Mouse (Mus musculus) common myeloid progenitor, adult 5-6 weeks (primary cell): ENCODE measurements around the gene Col8a1. TPM values are rescaled to one million over a fixed set of nuclear protein-coding genes. Genes with fewer than 3 reads are reported as not detected.

Experiments
- ATAC-seq: replicated peaks from 2 replicates; pipeline ENCODE4 v1.8.0; 2016; ENCODE audit warnings: low read depth, mild to moderate bottlenecking, moderate TSS enrichment, inconsistent platforms; ENCODE audit not compliant: poor library complexity, severe bottlenecking
- total RNA-seq: library from RNA; stranded (forward); fragments of 200-1000, 187-1606 nt; gene quantifications from 2 replicates; pipeline ENCODE4 v1.2.3, GENCODE M21; 2017

Col8a1 gene
- total RNA-seq, 1 experiment from 2014 or later, result not detected

DNA sequence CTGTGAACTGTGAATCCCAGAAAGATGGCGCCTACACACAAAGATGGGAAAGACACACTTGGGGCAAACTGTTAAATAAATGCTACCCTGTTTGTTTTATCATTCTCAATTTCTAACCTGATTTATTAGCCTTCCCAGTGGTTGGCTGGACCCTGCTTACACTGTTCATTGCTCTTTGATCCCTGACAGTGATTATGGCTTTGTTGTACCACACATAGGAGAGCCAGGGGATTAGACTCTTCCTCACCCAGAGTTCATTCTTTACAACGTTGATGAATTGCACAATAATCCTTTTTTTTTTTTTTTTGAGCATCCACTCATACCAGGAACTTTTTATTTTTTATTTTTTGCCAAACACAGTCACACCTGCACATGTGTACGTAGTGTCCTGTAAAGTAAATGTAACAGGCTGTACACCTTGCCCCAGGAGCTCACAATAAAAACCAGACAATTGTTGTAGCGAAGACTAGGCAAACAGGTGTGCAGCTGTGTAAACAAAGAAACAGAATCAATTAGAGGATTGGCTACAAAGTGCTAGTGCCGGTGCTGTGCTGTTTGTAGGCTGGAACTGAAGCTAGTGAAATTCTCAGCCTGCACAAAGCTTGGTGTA lies 68.6 kb downstream of the Col8a1 start:
- no peak for ATAC-seq

GRCm38 (mm10) chr16:57672251-57672650 lies 82.3 kb downstream of the Col8a1 start:
- ATAC-seq, result no peak

DNA sequence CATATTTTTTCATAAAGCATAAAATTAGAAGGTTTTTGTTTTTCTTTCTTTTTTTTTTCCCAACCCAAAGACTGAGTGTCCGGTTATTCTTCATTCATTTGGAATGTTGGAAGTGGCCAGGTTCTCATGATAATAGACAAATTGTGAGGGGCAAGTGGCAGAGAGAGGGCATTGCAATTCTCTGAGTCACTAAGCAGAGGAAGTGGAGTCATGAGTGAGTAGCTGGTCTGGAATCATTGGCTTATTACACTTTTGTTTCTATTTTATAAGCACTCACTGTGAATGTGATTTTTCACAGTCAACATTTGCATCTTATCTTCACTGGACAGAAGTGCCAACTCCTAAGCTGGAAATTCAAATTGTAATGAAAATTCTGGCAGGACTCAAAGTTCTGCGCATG lies 82.9 kb downstream of the Col8a1 start:
- no peak for ATAC-seq

DNA sequence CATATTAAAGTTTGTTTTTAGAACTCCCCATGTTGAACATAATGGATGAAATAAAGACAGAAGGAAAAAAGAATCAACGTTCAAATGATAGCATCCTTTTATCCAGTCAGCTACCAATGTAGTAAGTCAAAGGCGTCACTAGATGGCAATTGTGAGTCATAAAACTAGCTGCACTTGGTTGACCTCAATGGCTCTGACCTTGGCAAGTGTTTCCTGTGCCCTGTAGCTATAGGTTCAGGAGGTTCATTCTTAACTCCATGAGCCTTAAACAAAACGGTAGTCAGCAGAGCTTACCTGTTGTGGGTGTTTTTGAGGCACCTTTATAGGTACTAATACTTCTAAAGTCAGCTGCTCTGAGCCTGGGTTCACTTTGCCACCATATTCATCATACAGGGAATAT lies 85.2 kb downstream of the Col8a1 start:
- ATAC-seq, result peak; percentile 94

DNA sequence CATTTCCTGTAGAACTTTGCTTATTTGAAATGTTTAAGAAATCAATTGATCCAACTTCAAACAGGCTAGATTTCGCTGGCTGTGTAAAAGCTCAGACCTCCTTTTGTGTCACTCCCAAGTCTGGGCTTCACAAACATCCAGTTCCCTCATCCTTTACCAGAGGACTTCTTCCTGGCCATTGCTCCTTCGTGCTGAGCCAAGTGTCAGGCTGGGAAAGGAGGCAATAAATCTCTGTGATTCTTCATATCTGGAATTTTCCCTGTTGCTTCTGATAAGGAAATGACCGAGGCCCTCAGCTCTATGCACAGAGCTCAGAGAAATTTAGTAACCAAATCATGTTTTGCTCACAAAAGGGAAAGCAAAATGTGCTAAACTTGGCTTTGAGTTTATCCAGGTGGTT lies 91.9 kb downstream of the Col8a1 start:
- ATAC-seq, result no peak

GRCm38 (mm10) chr16:57649888-57650287 lies 104.6 kb downstream of the Col8a1 start:
- no peak for ATAC-seq

GRCm38 (mm10) chr16:57641346-57641885 lies 113.1 kb downstream of the Col8a1 start:
- no peak for ATAC-seq

DNA sequence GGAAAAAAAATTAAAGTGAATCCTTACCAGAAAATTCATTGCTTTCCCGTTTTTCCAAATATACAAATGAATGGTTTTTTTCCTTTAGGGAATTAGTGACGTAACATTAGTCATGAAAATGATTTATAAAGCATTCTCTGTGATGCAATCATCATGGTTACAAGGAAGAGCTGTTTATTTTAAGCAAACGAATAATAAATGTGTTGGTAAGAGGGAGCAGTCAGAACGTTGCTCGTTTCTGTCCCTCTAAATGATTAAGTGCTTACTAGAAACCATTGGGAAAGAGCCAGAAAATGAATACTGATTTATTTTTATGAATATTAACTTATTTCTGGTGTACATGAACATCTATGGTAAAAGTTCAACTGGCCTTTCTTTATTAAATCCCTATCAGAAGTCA lies 119.8 kb downstream of the Col8a1 start:
- ATAC-seq, result no peak

- ATAC-seq, result peak; percentile 99
Observed at GRCm38 (mm10) chr16:57634191-57634590, 120.3 kb downstream of the Col8a1 start.

- peak; percentile 73; the same call in 1 of the 2 replicates for ATAC-seq
Observed at GRCm38 (mm10) chr16:57611768-57612167, 142.8 kb downstream of the Col8a1 start.

DNA sequence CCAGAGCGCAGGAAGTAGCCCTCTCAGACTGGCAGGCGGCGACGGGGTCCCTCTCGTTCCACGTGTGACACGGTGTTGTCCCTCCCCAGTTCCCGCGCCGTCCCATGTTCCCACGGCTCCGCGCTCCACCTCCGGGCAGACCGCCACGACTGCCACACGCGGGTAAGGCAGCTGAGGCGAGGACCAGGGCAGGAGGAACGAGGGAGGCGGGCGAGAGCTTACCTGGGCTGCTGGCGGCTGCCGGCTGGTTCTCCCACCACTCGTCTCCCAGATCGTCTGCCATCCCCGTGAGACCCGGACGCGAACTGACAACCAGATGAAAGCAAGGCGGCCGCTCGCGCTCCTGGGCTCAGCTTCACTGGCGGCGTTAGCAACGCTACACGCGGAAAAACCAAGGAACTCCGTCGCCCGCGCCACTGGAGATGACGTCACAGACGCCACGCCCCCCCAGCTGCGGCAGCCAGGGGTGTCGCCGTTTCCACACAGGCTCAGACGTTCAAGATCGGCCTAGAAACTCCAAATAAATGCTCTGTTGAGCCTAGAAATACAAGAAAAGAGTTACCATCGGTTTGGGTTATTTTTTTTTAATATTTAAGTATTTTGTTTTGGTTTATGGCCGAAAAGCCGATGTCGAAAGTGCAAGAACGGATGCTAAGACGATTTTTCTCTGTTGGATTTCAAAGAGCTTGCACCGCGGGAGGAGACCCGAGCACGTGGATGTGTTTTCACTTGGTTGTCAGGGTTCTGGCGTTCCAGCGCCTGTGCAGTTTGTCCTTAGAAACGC lies 147.9 kb downstream of the Col8a1 start, which contains the start of gene Cmss1:
Cmss1 (minus strand) TSS at position 421 of the 784 bp plus-strand sequence.
- ATAC-seq, result peak; percentile 93

- no peak for ATAC-seq
Observed at GRCm38 (mm10) chr16:57601031-57601430, 153.5 kb downstream of the Col8a1 start.

DNA sequence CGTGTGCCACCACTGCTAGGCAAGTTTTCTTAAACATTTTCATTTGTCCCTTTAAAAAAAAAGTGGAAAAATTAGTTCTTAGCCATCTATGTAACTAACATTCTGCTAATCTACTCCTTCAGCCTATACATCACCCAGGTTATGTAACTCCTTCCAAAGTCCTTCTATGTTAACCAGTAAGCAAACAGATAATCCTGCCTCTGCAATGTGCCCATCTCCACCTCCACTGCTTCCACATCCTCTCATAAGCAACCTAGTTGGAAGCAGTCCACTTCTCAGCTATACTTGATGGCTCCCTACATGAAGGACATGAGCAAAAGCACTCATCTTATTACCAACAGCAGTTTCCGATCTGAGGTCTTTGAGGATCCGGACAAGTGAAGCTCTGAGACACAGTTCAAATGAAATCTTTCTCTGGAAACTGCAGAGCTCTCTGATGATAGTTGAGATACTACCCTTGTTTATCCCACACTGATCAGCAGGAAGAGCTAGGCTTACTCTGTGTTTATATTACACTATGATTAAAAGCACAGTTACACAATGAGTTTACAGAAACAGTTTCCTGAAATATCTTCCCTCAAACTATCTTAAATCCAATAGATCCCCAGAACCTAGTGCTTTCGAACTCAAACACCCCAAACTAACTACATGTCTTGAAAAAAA lies 157.1 kb downstream of the Col8a1 start:
- ATAC-seq, result no peak

DNA sequence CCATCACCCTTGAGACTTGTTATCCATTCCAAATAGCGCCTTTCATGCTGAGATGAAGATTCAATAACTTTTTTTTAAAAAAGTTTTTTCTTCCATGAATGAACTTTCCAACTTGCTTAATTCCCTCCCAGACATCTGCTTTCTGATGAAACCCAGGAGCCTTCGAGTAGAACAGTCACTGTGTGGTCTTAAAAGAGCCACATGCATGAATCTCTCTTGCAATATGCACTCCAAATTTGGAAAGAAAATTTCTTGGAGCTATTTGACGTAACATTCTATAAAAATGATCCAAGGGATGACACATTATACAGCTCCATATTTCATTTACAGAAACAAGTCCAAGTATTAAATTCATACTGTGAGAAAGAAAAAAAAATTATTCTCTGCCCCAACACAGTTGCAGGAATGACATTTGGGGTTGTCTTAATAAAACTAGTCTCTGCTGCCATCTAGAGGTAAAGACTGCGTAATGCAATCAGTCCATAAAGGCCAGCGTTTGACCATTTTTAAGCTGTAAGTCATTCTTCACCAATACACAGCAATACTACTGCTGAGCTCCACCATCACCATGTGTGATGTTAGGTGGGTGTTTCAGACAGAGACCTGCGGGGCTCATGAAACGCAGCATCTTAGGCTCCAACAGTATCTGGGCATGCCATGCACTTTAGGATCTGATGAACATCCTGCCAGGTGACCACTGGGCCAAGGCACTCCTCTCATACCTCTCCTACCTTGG lies 160.9 kb downstream of the Col8a1 start:
- peak; percentile 93 for ATAC-seq

- 0 out of 2 replicates have a peak, but pooled peaks have one; percentile 45 for ATAC-seq
Observed at GRCm38 (mm10) chr16:57585201-57585600, 169.3 kb downstream of the Col8a1 start.

GRCm38 (mm10) chr16:57582008-57582407 lies 172.5 kb downstream of the Col8a1 start:
- ATAC-seq, result no peak

DNA sequence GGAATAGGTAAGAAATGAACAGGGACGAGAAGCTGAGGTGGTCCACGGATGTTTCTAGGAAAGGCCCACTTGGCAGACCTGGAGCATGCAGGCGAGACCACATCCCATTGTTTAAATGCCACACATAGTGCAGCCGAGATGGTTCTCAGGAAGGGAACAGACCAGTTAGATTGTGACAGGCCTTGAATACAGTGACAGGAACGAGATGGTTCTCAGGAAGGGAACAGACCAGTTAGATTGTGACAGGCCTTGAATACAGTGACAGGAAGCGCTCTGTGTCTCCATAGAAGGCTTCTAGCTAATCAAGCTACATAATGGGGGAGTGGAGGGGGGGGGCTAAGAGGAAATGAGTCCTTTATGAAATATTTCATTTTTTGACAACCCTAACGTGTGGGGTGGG lies 174.5 kb downstream of the Col8a1 start:
- ATAC-seq, result peak; percentile 92

DNA sequence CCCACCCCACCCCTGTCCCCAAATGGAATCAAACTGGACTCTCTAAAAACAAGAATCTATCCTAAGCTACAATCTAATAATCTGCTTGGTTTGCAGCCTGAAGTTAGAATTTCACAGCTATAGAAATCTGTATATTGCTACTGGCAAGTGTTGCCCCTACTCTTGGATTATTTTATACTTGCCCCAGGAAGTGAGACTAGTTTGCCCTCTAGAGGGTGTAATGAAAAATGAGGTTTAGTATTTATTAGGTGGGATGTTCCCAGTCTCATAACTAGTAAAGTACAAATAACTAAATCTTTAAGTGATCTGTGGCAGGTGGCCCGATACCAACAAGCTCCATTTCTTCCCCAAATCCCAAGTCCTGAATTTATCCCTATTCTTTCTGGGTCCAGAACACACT lies 177.0 kb downstream of the Col8a1 start:
- ATAC-seq, result peak; percentile 43; the same call in 1 of the 2 replicates

DNA sequence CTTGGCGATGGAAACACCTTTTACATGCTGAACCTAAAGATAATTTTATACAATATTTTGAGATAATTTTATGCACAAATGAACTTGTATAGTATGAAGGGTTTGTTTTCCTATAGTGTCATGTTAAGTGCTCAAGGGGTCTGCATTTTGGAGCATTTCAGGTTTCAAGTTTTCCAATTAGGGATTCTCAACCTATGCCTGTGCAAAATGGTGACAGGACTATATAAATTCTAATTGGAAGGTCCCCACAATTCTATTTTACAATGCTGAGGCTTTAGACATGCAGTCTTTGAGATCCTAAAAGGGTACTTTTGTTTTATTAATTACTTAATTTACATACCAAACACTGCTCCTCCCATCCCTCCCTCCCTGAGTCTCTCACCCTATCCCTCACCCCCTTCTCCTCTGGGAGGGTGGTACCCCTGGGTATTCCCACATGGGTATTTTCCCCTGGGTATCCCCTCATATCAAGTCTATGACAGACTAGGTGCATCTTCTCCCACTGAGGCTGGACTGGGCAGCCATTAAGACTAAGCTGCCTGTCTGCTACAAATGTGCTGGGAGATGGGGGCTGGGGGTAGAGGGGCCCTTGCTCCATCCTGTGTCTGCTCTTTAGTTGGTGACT lies 178.7 kb downstream of the Col8a1 start:
- no peak for ATAC-seq
